Mouse (Mus musculus) ovary, adult 18-20 months (tissue): ENCODE measurements around the gene Ttf2.

Experiments used
- DNase-seq: peaks from one replicate; pipeline ENCODE4 v3.0.0; 2022; ENCODE audit warnings: low spot score, mixed read lengths

Ttf2 gene

DNA sequence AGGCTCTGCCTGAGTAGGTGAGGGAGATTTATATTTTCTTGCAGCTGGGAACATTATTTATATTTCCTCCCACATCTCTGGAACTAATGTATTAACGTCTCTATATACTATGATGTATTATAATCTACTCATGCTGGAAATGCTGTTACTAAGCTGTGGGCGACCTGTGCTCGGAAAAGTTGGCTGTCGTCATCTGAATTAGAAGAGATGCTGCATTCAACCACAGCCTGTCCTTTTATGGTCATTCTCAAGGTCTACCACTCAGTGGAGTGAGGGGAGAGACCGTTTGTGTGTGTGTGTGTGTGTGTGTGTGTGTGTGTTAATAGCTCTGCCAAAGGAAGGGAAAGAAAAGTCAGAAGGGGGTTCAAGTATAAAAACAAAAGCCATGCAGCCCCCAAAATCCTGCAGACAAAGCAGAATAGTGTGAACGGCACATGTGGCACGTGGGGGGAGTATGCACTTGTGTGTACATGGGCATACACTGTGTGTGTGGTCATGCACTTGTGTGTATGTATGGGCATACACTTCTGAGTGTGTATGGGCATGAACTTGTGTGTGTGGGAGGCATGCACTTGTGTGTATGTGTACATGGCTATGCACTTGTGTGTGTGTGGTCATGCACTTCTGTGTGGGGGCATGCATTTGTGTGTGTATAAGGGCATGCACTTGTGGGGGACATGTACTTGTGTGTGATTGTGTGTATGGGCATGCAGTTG lies 57.8 kb downstream of the Ttf2 start:
- no peak for DNase-seq

DNA sequence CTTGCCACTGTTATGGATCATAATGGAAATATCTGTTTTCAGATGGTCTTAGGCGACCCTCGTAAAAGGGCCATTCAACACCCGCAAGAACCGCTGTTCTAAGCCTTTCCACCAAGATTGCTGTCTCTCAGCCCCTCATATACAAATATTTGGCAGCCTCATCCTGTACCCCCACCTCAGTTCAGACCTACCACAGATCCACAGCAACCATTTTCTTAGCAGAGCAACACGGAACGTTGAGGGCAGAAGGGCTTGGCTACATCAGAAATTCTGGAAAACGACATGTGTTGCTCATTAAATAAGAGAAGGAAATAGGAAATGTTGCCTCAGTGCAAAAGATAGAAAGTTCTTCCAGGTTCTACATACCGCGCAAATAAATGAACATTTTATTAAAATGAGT lies 58.4 kb downstream of the Ttf2 start:
- no peak for DNase-seq

DNA sequence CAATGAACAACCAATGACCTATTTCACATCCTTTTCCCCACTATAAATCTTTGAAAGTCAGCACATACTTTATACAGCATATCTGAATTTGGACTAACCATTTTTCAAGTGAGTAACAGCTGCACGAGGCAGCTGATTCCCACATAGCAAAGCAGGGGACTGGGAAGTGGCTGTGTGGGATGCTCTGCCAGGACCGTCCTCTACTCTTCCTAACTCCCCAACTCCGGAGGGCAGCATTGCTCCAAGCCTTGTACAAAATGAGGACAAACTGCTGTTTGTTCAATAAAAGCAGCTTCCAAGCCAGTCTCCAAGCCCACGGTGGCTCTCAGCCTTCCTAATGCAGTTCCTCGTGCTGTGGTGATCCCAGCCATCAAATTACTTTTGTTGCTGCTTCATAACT lies 58.8 kb downstream of the Ttf2 start:
- no peak for DNase-seq

DNA sequence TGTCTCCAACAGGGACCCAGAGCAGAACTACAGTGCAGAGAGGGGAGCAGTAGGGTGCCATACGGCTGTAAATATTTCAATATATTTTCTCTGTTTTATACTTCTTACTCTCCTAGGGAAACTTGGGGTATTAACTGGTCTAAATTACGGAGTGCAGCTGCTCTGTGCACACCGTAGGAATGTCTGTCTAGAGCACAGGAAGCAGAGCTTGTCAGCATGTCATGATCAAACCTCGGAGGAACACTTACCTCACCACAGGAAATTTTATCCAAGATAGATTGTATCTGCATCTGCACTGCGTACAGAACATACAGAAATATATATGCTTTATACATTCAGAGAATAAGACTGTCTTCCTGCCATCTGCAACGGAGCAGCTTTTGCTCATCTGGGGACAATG lies 60.9 kb downstream of the Ttf2 start:
- DNase-seq, result no peak

DNA sequence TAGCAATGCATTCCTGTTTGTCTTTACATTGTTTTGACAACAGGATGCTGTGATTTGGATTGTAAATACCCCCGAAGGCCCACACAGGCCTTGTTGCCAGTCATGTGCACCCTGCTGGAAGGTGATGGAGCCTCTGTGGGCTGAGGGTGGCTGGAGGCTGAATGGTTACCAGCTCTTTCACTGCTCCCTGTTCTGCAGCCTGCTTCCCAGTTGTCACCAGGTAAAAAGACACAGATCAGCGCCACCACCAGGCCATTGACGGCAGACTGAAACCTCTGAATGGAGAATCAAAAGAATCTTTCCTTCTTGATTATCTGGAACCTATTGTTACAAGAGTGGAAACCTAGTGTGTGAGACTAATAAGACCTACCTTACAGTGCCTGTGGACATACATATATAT lies 62.5 kb downstream of the Ttf2 start:
- no peak for DNase-seq

DNA sequence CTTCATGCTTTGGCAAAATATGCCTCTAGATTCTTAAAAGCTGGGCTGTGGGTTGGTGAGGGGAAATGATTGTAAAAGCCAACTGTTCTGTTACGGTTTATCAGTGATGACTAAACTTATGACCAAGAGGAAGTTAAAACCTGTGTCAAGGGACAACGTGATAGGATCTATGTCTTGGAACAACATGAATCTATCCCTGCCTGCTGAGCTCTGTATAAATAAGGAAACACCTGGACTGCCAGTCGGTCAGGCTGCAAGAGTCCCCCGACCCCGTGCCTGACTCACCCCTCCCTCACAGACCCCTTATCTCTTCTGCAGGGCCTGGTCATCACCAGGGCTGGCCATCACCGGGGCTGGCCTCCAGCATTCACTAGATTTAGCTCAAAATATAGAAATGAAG lies 63.3 kb downstream of the Ttf2 start:
- no peak for DNase-seq

DNA sequence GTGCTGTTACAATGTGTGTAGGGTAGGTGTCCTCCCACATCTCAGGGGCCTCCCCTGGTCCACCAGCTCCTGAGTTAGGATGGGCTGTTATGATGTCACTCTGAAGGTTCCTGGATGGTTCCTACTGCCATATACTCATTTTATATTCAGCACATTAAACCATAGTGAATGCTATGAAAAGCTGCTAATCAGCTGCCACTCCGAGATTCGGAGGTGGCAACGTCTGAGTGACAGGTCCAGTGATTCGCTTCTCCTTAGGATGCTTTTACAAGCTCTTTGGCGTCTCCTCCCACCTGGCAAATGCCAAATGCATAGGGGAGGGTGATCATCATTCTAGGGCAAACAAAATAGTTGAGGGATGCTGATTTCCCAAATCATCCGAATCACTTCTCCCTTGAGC lies 74.0 kb downstream of the Ttf2 start:
- DNase-seq, result no peak

DNA sequence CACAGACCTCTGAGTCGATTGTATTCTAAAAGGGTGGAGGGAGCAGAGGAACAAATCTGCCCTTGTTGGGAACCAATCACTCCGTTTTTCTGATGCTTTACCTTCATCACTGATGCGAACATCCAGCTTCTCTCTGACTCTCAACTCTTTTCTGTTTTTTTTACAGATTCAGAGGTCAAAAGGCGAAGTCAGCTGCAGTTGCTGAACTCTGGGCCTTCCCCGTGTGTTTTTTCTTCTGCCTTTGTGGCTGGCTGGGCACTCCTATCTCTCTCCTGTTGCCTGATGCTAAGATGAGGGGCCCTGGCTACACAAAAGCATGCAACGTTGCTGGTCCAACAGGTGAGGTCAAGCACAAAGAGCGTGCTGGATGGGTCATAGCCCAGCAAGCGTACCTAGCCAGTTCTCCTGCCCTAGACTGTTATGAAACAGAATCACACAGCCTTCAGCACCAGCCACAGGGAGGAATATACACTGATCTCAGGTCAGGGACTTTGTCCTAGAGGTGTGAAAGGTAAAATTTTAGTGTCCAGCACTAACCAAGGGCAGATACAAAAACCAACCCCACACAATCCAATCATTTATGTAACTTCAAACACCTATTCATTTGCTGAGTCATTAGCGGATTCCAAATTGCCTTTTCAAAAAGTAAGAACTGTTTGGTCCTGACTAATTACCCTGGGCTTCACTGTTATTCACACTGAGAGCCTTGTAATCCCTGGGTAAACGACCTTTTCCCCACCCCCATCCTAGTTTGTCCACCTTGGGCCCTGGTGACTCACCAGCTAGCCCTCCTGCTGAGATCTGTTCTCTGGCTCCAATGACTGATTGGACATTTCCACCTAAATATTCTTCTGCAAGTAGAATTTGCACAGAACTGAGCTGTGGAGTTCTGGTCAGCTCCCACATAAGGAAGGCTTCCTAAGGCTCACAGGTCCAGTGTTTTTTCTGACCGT lies 76.8 kb downstream of the Ttf2 start:
- no peak for DNase-seq

DNA sequence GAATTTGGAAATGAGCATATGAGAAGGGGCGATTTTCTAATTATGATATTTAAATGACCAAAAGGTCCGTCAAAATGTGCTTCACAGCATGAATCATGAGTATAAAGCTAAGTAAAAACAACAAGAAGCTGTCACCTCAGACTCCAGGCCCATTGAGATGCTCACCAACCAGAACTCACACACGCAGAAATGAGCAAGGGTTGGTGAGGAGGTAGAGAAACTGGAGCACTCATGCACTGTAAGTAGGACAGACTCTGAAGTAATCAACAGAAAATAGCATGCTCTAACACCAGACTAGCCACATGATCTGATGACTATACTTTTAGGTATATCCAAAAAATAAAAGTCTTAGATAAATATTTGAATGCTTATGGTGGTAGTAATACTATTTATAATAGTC lies 79.1 kb downstream of the Ttf2 start:
- no peak for DNase-seq

DNA sequence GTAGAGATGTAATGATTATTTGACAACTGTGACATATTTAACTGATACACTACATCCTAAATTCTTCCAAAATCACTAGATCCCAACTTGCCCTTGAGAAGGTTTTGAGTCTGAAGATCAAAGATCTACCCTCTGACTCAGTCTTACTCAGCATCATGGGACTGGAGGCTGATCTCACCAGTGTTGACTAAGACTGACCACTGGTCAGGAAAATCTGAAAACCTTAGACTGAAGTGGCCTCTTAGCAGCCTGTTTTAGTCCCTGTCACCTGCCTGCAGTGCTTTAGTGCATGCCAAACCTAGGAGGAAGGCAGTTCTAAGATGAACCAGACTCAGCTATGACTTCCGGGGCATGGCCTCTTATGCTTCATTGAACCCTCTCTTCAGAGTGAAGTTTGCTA lies 80.2 kb downstream of the Ttf2 start:
- DNase-seq, result no peak
